Mouse (Mus musculus): ENCODE measurements around the gene Fgfr2.

- TF ChIP-seq CTCF (IDR thresholded peaks at IDR 0.05; ENCODE audit: insufficient read depth, low read length) (no peak), POLR2A (IDR thresholded peaks at IDR 0.05; ENCODE audit: borderline replicate concordance, extremely low read depth, low read depth, low read length) (no peak)
Measured at GRCm38 (mm10) chr7:130148906-130149305, 2974.2 kb downstream of the Fgfr2 start.
